Mouse (Mus musculus) heart, postnatal 0 days (tissue): ENCODE data around the gene Cmc1.

Source experiments
- CTCF ChIP-seq: IDR thresholded peaks from 2 replicates; pipeline ENCODE4 v1.5.1; 2016; ENCODE audit warnings: antibody characterized with exemption, control low read depth, low read depth
- EP300 ChIP-seq: IDR thresholded peaks from 2 replicates; pipeline ENCODE4 v1.6.1; 2016; ENCODE audit warnings: antibody characterized with exemption, low read depth

DNA sequence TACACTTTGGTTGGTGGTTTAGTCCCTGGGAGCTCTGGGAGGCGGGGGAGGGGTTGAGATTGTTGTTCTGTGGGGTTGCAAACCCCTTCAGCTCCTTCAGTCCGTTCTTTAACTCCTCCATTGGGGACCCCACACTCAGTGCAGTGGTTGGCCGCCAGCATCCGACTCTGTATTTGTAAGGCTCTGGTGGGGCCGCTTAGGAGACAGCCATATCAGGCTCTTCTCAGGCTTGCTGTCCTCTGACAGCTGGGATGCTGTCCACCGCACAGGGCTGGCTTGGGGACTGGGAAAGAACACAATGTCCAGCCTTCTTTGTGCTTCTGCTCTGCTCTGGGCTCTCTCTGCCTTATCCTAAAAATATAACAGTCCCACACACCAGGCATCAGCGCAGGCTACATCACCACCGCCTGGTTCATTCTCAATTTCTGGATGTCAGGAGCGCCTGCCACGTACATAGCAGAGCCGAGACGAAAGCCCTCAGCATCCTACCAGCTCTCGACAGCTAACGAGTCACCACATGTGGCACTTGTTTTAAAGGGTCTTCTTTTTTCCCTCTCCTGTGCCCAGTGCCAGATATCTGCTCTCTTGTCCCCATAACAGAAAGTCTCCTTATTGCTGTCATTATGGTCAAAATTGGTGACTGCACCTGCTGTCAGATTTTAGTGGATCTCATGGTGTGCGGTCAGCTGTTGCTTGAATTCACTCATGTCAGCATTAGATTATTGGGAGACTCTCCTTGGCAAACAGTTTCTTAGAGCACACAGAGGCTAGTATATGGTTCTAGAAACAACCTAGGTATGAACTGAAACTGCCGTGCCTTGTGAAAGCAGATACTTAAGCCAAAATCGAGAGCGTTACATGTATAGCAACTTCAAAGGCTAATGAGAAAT lies 29.4 kb upstream of the Cmc1 start:
- TF ChIP-seq CTCF, result no peak
- no peak for TF ChIP-seq EP300
